Mouse (Mus musculus) yolk sac, embryonic 10.5 days (tissue): ENCODE results near the gene Med12l.
A peak's percentile ranks its signal among the peaks of the same experiment; 100 is the strongest.
"Not testable (repeated sequence)": the region's sequence is repeated elsewhere in the genome, so short reads cannot be mapped to it uniquely, and the experiment has no call there.

ENCODE experiments used
- DNase-seq: peaks from one replicate; pipeline ENCODE4 v3.0.0-alpha.2; 2017; ENCODE audit warnings: low spot score

Gene Med12l

DNA sequence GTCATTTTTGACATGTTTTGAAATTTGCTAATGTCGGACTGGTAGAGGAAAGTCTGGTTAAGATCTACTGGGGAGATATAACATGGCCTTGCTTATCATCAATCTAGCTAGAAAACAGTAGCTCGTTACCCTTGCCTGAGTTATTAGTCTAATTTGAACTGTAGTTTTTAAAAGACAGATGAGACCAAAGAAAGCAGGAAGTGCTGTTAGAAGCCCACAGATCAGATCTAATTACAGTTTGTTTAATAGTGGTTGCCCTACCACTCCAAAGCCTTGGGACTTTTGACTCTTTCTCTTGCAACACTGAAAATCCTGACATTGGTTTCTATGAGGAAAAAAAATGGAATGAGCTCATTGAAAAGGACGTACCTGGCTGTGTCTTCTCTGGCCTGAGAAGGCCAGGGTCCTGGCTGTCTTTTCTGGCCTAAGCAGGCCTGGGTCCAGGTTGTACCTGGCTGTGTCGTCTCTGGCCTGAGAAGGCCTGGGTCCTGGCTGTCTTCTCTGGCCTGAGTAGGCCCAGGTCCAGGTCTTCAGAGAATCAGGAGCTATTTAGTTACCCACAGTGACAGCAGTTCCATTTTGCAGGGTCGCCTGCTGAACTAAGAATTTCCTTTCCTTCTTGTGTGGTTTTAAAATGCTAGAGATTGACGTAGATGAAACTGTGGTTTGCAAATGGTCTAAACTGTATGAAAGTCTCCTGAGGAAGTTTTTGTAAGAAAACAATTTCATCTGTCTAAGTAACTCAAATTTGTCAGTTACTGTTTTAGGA, 95.8 kb downstream of the Med12l start, which contains the start of gene Gpr171:
Gene Gpr171 (minus strand): TSS at position 604 of the 769 bp plus-strand sequence.
- DNase-seq, result no peak

GRCm38 (mm10) chr3:59102146-59102545, 96.5 kb downstream of the Med12l start:
- DNase-seq, result no peak

GRCm38 (mm10) chr3:59104462-59104861, 98.8 kb downstream of the Med12l start:
- DNase-seq, result no peak

DNA sequence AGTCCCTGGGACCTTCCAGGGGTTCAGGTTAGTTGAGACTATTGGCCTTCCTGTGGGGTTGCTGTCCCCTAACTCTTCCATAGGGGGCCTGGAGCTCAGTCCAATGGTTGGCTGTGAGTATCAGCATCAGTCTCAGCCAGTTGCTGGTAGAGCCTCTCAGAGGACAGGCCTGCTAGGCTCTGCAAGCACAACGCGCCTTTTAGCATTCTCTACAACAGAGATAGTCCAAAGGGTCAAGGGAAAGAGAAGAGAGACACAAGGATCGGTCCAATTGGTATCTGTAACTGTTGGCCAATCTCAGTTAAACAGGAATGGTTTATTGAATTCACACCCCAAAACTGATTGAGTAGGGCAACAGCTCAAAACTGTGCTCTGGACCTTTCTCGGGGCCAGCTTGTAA, 101.8 kb downstream of the Med12l start:
- DNase-seq, result no peak

- not testable (repeated sequence) for DNase-seq
These were observed 104.2 kb downstream of the Med12l start for GRCm38 (mm10) chr3:59109834-59110233.

DNA sequence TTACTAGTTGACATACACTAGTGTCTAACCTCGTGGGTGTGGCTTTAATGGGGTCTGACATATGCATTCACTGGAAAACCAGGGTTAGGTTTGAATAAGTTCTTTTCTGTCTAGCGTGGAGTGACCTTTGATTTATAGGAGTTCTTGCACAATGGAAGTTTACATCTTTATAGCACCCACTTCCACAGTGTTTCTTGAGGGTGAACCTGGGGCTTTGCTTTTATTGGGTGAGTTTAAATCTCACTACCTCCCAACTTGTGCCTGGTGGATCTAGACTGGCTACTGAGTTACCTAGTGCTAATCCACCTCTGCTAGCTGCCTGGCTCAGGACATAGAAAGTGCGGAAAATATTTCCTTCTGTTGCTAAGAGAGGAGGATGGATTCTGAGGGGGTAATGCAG, 106.3 kb downstream of the Med12l start:
- DNase-seq, result no peak

DNA sequence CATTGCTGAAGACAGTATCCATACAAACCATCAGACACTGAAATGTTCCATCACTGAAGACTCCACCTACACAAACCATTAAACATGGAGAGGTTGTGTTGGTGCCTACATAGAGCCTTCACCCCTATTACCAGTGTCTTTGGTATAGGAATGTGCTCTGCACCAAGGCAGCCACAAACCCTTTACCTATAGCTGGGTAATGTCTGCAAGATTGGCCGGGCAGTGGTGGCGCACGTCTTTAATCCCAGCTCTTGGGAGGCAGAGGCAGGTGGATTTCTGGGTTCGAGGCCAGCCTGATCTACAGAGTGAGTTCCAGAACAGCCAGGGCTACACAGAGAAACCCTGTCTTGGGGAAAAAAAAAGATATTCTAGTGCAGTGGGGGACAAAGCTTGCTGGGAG, 107.7 kb downstream of the Med12l start:
- DNase-seq, result not testable (repeated sequence)

GRCm38 (mm10) chr3:59113973-59114517, 108.4 kb downstream of the Med12l start:
- DNase-seq, result no peak

DNA sequence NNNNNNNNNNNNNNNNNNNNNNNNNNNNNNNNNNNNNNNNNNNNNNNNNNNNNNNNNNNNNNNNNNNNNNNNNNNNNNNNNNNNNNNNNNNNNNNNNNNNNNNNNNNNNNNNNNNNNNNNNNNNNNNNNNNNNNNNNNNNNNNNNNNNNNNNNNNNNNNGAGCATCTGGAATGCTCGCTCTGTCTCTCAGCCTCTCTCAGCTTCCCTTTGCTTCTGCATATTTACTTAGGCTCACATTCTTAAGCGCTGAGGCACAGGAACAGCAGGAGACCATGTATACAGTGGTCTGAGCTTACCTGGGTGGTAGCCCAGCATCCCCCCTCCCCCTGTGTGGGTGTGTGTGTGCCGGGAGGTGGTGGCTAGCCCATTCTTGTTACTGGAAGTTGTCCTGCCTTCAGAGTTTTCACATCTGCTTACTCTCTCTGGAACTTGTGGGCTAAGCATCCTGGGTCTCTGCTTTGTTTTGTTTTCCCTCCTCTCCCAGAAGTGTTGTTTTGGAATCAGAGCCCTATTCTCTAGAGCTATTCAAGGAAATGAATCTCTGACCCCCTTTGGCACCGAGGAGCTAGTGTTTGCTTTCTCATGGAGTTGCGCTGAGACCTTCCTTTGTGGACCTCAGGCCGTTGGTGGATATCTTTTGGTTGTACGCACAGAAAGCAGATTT, 115.6 kb downstream of the Med12l start:
- DNase-seq, result no peak

DNA sequence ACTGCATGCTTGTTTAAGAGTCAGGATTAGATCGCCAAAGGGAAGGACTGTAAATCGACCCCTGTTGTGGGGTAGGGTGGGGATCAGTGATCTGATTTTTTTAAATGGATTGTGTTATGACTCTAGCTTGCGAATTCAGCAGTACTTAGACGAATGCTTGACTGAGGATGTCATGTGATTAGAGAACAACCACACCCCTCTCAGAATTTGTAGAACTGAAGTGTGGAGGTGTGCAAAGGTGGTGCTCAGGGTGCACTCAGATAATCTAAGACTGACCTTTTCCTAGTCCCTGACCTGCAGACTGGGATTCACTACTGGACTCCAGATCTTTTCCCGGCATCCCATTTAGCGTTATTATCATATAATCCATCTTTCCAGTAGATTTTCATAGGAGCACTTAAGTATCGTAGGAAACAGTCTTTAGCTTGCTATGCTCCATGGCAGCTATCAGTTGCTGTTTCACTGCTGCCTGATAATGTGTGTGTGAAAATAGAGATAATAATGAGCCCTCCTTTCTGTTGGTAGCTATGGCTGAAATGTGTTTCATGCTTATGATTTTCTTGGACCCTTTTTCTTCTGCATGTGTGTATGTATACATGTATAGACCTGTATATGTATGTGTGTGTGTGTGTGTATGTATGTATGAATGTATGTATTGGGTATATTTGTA, 116.3 kb downstream of the Med12l start:
- DNase-seq, result no peak

- no peak for DNase-seq
These were observed 119.4 kb downstream of the Med12l start for GRCm38 (mm10) chr3:59125022-59125421.

DNA sequence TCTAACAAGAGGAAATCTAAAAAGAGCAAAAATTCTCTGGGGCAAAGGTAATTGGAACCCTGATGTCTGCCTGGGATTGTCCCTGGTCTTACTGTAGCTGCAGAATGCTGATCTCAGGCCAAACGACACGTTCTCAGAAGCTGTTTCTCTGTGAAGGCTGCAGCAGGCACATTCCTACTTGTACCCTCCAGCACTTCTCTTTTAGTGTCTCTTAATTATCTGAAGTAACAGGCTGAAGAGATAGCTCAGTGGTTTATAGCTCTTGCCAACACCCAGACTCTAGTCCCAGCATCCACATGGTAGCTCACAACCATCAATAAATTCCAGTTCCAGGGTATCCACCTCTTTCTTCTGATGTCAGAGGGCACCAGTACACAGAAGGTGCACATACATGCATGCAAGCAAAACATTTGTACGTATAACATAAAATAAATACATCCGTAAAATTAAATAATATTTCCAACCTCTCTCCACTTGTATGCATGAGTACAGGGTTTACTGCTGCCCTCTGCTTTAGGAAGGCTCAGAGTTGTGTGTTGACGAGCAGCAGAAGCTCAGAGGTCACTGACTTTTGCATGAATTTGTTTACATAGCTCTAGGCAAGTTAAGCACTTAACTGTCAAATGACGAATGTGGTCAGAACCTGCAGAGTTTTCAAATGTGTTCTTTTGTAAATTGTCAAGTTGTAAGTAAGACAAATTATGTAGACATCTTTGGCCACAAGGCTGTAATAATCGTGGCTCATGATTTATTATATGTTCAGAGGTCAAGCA, 120.3 kb downstream of the Med12l start:
- DNase-seq, result peak; percentile 63

- DNase-seq, result no peak
These were observed 123.1 kb downstream of the Med12l start for GRCm38 (mm10) chr3:59128681-59129080.

GRCm38 (mm10) chr3:59129547-59129946, 123.9 kb downstream of the Med12l start:
- no peak for DNase-seq

DNA sequence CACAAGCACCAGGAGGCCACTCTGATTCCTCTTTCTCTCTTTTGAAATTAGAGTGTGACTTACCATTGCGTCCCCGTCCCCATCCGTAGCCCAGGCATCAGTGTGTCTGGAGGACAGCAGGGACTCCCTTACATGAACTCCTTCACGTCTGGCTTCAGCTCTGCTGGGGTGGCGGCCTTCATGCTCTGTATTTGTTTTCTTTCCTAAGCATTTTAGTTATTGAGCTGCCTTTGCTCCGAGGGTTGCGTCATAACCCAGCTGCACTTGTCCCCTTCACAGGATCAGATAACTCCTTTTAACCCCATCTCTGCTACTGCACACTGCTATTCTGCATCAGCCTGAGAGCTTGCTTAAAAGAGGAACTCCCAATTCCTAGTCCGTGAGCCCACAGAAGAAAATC, 124.8 kb downstream of the Med12l start:
- peak; percentile 57 for DNase-seq

DNA sequence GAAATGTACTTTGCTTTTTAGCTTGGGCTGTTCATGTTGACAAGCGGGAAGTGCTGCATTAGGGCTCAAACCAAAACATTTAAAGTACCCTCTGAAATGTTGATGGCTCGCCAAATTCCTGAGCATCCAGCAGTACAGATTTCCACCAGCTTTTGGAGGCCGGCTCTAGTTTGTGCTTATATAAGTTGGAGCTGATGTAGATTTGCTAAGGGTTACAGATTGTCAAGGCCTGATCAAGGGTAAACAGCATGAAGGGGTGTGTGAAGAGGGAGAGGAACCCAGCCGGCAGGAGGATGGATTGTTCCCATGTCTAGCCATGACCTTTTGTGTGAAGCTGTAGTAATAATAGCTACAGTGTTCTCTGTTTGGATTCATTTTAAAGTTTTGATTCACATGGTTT, 125.5 kb downstream of the Med12l start:
- DNase-seq, result no peak

DNA sequence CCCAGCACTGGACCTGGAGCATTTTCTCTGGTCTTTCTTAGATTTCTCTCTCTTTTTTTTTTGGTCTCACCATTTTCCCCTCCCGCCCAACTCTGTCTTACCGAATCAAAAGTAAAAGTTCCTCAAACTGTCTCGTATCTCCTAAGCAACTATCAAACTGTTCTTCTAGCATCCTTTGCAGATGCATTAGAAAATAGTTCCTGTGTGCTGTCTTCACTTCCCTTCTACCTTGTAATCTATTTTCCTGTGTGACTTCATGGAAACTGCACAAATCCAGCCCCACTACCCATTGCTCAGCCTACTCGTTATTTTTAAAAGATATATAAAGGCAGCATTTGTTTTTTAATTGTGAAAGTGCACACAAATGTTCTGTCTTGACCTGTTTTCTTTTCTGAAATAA, 126.3 kb downstream of the Med12l start:
- no peak for DNase-seq

GRCm38 (mm10) chr3:59133189-59133588, 127.6 kb downstream of the Med12l start:
- no peak for DNase-seq

GRCm38 (mm10) chr3:59135911-59136653, 130.5 kb downstream of the Med12l start:
- DNase-seq, result no peak

DNA sequence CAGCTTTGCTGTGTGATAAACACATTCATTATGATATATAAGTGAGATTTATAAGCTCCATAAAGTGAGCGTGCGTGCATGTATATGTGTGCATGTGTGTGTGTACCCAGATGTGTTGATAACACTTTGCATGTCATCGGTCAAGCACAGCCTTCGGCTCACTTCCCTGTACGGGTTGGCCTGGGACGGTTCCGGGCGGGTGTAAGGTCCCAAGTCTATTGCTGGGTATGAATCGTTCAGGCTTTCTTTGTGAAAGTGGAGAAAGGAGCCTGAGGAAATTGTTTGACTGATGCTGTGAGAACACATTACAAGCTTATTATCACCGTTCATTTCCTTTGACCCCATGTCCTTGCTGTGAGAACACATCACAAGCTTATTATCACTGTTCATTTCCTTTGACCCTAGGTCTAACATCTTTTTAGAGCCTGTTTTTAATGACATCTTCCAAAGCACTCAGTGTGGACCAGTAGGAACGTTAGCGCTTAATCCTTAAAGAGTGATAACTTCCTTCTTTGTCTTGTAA, 133.4 kb downstream of the Med12l start:
- no peak for DNase-seq

DNA sequence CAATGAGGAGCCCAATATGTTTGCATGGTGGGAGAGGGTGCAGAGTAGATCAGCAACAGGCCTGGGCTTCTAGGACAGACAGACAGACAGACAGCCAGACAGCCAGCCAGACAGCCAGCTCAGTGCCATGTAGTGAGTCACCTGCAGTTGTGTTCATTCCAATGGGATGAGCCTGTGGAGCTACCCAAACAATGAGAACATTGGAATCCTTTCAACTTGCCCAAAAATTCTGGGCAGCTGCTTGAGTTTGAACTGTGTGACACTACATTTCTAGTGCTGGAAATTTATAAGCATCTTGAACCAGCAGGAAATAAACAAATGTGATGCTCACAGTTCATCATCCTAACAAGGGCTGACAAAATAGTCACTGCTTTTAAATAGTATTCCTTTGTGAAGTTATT, 134.0 kb downstream of the Med12l start:
- no peak for DNase-seq
